Mouse (Mus musculus): ENCODE results near the gene Smtn.
A peak's percentile ranks its signal among the peaks of the same experiment; 100 is the strongest.

The Smtn gene

DNA sequence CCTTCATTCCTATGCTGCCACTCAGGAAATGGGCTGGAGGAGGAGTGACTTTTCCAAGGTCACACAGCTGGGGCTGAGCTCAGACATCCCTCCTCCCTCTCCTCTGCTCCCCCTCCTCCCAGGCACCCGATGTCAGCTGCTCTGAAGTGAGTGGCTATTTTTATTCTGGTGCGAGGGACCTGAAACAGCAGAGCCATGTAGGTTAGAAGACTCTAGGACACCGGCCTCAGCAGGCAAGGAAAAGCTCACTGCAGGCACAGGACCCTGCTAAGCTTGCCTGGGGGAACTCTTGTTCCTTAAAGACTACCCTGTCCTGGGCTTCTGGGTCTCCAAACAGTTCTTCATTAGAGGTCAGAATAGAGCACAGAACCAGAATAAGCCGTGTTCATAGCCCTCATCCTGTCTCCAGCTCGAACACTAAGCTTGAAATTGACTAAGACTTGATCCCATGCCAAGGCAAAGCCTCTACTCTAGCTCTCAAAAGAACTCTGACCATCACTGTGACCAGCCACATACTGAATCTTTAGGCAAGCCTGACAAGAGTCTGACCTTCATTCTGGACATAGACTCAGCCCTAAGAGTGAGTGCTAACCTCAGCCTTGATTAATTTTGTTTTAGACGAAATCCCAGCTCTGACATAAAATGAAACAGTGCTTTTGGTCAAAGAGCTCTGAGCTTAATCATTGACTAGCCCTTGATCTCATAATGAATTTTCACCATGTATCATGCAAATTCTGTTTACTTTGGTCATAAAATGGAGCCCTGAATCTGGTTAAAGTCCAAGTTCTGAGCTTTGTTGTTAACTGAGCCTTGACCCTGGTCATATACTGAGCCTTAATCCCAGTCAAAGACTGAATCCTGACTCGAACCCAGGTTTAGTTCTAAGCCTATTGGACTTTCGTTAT, 31.0 kb downstream of the Smtn start:
- no peak for DNase-seq (ENCODE audit: low spot score)

DNA sequence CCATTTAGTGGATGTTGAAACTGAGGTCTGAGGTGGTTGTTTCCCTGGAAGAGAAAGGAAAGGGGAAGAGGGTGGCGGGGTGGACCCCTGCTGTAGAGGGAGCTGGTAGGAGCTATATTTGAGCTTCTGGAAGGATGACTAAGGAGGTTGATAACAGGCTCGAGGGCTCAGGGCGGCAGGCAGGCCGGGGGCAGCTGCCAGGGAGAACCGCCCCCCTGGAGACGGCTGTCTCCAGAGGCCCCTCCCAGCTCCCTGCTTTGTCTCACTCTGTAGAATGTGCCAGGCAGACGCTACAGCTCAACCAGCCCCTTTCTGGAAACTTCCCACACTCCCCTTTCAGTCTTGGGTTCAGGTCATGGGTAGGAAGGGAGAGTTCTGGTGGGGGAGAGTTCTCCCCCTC, 32.2 kb downstream of the Smtn start:
- no peak for DNase-seq (ENCODE audit: low spot score)

DNA sequence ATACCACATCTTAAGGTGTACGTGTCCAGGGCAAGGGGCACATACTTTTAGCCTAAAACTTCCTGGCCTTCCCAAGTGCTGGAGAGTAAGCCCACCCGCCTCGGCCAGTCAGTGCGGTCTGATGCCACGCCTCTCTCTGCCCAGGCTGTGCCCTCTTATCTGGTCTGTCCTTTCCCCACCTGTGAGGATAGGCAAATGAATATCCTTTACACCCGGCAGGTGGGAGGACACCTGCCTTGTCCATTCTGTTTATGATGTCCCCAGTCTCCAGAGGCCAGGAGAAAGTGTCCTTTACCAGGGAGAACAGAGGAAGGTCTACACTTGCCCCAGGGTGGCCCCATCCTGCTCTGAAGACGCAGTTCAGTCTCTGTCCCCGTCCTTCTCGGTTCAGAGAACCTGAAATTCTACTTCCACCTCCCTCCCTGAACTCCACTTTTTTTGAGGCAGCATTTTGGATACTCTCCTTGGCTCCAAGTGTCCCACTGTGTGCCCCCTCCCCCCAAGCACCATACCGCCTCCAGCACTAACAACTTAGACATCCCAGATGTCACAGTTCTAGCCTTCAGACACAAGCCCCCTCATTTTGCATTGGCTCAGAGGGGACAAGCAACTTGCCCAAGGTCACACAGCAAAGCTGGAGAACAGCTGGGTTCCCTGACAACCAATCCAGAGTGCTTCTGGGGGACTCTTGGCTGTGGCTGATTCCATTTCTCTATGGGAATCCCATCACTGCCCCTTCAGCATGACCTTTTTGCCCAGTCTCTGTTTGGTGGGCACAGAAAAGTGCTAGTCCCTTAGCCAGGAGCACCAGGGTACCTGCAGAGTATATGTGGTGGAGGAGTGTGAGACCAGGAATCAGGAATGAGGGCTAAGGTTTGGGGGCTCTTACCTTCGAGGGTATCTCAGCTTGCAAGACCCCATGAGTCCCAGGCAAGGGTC, 36.4 kb downstream of the Smtn start:
- DNase-seq (ENCODE audit: low spot score): no peak

DNA sequence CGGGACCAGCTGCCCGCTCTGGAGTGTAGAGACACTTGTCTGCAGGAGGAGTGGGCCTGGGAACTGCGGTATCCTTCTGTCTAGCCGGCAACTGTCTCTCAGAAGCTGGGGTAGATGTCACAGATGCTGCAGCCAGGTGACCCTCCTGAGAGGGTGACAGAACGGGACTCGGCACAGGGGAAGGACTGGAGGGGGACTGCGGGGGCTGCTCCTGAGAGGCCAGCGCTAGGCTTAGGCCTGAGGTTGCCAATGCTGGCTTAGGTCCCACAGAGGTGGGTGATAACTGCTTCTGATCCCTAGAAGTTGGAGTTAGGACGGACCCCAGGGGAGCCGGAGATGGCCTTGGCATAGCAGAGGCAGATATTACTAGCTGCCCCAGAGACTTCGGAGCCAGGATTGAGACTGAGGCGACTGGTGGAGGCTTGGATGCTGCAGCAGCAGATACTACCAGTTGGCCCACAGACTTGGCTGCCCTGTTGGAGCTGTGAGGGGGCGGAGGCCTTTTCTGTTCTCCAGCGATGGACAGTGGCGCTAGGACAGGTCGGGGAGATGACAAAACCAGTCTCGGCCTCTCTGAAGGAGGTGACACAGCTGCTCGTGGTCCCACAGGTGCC, 37.8 kb downstream of the Smtn start:
- DNase-seq (ENCODE audit: low spot score): no peak

- DNase-seq (ENCODE audit: low spot score): no peak
Measured at GRCm38 (mm10) chr11:3502057-3502456, 38.4 kb downstream of the Smtn start.

DNA sequence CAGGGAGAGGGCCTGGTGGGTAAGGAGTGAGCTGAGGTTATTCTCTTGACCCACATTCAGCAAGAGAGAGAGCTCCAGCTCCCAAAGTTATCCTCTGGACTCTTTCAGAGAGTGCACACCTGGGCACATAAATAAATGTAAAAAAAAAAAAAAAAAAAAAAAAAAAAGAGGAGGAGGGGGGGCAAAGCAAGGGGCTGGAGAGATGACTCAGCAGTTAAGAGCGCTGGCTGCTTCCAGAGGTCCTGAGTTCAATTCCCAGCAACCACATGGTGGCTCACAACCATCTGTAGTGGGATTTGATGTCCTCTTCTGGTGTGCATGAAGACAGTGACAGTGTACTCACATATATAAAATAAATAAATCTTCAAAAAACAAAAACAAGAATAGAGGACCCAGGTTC, 43.1 kb downstream of the Smtn start:
- DNase-seq (ENCODE audit: low spot score): no peak

DNA sequence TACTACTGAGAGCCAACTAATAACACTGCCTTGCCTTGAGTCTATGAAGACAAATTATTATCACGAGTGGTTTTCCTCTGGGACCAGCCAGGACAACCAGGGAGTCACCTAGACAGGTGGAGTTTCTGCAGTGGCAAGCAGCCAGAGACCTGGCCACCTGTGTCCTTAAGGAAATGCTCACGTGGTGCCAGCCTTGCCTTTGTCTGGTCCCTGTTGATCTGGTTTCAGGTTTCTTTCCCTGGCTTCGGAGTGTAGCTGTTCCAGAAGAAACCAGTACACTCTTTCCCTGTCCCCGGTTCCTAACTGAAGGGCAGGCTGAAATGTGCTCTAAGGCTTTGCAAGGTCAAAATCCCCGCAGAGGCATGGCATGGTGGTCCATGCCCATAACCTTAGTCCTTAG, 43.7 kb downstream of the Smtn start:
- DNase-seq (ENCODE audit: low spot score): no peak

DNA sequence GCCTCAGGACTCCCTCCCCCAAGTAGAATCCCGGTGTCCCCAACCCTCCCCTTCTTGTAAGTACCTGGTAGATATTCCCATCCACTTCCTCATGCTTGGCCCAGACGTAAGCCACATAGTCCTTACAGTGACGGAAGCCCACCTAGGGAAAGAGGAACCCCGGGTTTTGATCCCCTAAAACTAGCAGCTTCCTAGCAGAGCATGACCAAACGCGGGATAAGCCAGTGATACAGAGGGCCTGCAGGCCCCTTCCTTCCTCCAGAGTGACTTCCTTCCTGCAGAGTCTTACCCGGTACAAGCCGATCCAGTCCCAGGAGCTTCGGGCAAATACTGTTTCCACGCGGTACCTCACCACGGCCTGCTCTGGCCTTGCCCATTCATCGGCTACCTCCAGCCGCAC, 44.9 kb downstream of the Smtn start:
- no peak for DNase-seq (ENCODE audit: low spot score)

DNA sequence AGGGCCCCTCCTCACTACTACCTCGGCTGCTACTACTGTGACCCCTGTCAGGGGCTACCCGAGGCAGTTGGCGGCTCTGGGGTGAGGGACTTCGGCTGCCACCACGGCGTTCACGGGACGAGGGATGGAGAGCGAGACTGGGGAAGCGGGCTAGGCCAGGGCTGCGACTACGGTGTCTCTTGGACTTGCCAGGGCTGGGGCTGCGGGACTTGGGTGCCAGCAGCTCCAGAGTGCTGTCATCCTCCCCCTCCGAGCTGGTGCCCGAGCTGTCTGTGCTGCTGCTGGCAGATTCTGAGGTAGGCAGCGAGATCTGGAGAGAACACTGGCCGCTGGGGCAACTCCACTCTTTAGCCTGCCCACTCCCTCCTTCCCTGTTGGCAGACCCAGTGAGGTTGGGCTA, 45.6 kb downstream of the Smtn start:
- DNase-seq (ENCODE audit: low spot score): no peak

DNA sequence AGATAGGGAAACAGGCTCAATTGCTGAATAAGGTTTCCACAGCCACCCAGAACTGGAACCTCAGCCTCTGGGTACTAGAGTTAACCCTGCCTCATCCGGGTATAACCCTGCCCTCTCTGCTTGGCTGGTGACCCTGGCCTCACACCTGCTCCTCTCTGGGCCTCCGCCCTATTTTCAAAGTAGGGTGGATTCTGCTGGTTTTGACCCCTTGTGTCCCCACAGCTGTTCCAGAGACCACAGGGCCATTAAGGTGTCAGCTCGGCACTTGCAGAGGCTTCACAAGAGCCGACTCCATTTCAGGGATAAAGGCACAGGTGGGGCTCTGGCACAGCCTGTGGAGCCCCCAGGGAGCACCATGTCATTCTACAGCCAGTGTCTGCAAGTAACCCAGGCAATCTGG, 47.7 kb downstream of the Smtn start:
- DNase-seq (ENCODE audit: low spot score): no peak

DNA sequence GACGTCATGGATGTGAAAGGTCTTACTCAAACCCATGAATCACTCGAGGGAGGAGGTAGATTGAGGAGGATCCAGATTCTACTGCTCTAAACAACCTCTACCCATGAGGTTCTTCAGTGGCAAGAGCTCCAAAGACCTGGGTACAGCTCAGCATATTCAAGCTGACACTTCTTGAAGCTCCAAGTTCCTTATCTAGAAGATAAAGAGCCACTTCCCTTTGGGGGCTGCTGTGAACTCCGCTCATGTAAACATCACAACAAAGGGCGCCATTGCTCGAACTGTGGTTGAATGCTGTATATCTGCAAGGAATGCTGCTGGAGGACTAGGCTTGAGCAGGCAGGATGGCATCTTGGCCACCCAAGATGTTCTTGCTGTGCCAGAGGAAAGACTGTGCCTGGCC, 51.4 kb downstream of the Smtn start:
- DNase-seq (ENCODE audit: low spot score): no peak

DNA sequence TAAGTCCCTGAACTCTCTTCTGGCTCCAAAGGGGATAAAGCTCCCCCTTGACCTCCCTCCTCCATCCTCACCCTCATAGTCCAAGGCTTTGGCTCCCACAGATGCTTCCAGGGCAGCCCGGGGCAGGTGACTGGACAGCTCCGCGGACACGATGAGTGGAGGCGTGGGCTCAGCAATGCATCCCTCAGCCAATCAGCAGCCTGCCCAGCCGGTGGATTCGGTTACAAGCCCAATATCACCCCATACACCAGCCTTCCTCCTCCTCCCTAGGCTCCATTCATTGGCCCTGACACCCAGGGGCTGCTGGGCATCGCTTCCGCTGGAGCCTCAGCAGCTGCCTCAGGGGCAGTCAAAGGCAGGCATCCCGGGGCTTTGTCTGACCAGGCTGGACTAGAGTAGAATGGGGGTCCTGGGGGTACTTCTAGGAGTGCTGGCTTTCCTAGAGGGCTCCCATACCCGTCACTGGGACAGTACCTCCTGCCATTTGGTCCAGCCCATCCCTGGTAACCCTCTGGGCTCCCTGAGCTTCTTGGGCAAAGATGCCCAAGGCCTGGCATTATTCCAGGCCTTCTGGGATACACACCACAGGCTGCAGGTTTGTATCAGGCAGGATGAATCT, 52.4 kb downstream of the Smtn start, which contains the start of gene Pla2g3:
Gene Pla2g3, plus strand, starts transcription at position 333 of the 619 bp plus-strand sequence.
- DNase-seq (ENCODE audit: low spot score): no peak

DNA sequence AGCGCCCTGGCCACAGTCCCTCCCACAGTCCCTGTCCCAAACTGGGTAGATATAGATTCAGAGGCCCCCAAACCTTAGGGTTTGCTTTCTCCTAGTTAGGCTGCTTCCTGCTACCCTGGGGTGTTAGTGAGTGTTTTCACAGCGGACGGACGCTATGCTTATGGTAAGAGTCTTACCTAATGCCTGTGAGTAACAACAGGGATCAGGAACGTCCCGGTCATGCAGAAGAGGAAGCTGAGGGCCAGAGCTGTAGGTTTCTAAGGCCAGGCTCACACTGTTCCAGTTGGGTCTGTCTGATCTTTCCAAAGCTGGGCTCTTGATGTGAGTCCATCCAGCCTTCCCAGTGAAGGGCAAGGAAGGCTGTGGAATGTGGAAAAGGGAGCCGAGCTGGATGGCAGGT, 54.1 kb downstream of the Smtn start:
- DNase-seq (ENCODE audit: low spot score): no peak

GRCm38 (mm10) chr11:3483980-3484642, 56.3 kb downstream of the Smtn start:
- no peak for DNase-seq (ENCODE audit: low spot score)

DNA sequence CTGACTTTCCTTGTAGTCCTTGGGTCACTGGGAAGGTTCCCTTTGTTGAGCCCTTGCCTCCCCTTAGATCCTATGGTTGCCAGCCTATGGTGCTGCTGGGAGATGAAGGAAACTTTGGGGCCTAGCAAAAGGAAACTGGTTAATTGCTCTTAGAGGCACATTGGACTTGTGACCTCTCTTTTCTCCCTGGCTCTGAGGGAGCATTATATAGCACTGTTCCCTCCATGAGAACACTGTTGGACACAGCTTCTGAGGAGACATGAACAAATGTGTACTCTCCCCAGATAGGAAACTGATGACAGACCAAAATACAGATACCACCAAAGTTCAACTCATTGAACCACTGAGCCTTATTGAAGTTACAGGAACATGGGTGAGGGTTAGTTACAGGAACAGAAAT, 64.9 kb downstream of the Smtn start:
- no peak for DNase-seq (ENCODE audit: low spot score)

- peak; percentile 32 for DNase-seq (ENCODE audit: low spot score)
Measured at GRCm38 (mm10) chr11:3474480-3475115, 65.8 kb downstream of the Smtn start.

DNA sequence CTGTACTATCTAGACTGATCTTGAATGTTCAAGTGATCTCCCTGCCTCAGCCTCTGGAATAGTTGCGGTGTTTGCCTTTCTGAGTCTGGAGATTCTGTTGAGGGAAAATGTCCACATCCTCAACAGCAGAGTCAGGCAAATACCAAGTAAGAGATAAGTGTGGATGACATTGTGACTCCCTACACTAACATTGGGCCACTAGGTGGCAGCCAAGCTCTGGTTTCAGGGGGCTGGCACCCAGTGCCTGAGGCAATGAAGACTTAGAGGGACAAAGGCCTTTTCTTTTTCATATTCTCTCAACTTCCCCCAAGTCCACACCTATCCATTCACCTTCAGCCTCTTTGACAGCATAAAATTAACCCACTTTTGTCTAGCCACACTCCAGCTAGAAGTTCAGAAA, 67.9 kb downstream of the Smtn start:
- peak; percentile 87 for DNase-seq (ENCODE audit: low spot score)

DNA sequence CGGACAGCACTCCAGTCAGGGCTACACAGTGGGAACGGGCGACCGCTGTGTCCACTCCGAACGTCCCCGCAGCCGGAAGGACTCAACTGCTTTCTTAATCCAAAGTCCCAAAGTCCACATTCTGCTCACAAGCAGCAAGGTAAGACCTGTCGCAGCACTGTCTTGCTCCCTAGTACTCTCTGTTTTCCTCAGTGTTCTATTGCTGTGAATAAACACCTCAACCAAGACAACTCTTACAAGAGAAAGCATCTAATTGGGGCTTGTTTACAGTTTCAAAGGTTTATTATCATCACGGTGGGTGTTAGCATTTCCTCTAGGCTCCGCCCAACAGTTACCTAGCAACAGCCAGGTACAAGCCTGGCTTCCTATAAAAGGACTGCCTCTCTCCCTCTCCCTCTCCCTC, 69.0 kb downstream of the Smtn start:
- DNase-seq (ENCODE audit: low spot score): no peak

Measured in urinary bladder, postnatal 14 days (tissue).